Mouse (Mus musculus) adrenal gland, postnatal 14 days (tissue): ENCODE data around the gene Gm11569. TPM values are rescaled to one million over a fixed set of nuclear protein-coding genes. Genes with fewer than 3 reads are reported as not detected.
"Not testable (repeated sequence)": the region's sequence is repeated elsewhere in the genome, so short reads cannot be mapped to it uniquely, and the experiment has no call there.

Experiments used
- DNase-seq: peaks from one replicate; pipeline ENCODE4 v3.0.0; 2021; ENCODE audit warnings: mixed read lengths
- long read RNA-seq, 2 experiments: library from polyadenylated mRNA; stranded (forward); transcript quantifications; one replicate each; pipeline ENCODE4 v2.0.0; 2021
- total RNA-seq: library from RNA; stranded (reverse); gene quantifications from 2 replicates; pipeline ENCODE4 v1.2.3, GENCODE M21; 2021

Gene Gm11569
- not detected in 2 replicates for total RNA-seq
- long read RNA-seq, experiment 1: 0 reads
- long read RNA-seq, experiment 2: 0 reads

GRCm38 (mm10) chr11:99798832-99799231 is at the start of gene Gm11569:
TSS of gene Gm11569 (minus strand) at chr11:99798932.
- DNase-seq: not testable (repeated sequence)

DNA sequence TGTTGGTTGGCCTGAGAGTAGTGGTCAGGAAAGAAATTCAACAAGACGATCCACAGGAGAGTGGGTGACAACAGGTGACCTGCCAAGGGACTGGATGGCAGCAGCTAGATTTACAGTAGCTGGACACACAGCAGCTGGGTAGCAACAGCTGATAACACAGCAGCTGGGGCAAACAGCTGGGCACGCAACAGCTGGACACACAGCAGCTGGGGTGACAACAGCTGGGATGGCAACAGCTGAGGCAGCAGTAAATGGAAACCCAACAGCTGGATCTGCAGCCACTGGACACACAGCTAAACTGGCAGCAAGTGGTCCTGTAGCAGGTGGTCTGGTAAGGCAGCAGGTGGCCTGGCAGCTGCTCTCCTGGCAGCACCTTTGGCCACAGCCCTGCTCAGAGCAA is 48.0 kb upstream of the Gm11569 start:
- no peak for DNase-seq

GRCm38 (mm10) chr11:99842185-99842584 is 43.5 kb upstream of the Gm11569 start:
- no peak for DNase-seq

GRCm38 (mm10) chr11:99837966-99838365 is 39.2 kb upstream of the Gm11569 start, which contains the start of gene 2300003K06Rik:
TSS of gene 2300003K06Rik (minus strand) at chr11:99838066.
- no peak for DNase-seq

GRCm38 (mm10) chr11:99815566-99815965 is 16.8 kb upstream of the Gm11569 start, which contains the start of gene Gm11564:
TSS of gene Gm11564 (minus strand) at chr11:99815666.
- DNase-seq: not testable (repeated sequence)

- not testable (repeated sequence) for DNase-seq
Observed at GRCm38 (mm10) chr11:99809792-99810191, 11.1 kb upstream of the Gm11569 start, which contains the start of gene Krtap4-13. TSS of gene Krtap4-13 (minus strand) at chr11:99809892.

GRCm38 (mm10) chr11:99804346-99804745 is 5.6 kb upstream of the Gm11569 start, which contains the start of gene Gm11554:
TSS of gene Gm11554 (minus strand) at chr11:99804446.
- DNase-seq: not testable (repeated sequence)

- DNase-seq: no peak
Observed at GRCm38 (mm10) chr11:99793367-99793766, 5.4 kb downstream of the Gm11569 start, which contains the start of gene Gm11596. TSS of gene Gm11596 (minus strand) at chr11:99793467.

GRCm38 (mm10) chr11:99784900-99785299 is 13.8 kb downstream of the Gm11569 start, which contains the start of gene Krtap4-9:
TSS of gene Krtap4-9 (plus strand) at chr11:99785200.
- DNase-seq: not testable (repeated sequence)

DNA sequence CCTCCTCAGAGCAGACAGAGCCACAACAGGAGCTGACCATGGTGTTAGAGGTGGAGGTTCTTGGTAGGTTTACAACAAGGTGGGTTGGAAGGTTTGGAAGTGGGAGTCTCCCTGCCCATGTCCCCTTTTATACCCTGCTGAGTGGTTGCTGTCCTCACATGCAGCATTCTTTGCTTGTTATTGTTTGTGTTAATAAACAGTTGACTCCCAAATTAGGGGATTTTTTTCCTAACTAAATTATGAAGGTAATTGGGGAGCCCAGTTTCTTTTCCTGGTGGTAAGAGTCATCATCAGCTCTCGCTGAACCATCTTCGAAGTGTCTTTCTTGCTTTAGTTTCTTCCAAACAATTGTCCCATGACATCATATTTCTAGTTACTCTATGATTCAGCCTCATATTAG is 18.1 kb downstream of the Gm11569 start, which contains the start of gene Krtap4-8:
Gene Krtap4-8, minus strand, starts transcription at position 101 of the 400 bp plus-strand sequence.
- DNase-seq: no peak

DNA sequence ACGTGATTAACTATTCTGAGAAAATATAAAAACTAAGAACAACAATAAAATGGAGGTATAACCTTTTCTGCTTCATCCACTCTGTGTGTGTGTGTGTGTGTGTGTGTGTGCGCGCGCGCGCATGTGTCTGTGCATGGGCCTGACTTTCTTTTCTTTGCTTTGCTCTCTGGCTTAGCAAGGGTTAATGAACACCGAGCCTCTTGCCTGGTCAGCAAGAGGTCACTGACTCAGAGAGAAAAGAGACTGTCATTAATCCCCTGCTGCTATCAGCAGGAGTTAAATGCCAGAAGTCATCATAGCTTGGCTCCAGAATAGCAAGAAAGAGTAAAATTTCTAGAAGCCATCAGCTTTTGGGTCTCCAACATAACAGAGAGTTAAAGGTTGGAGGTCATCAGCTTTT is 20.3 kb downstream of the Gm11569 start:
- DNase-seq: no peak

DNA sequence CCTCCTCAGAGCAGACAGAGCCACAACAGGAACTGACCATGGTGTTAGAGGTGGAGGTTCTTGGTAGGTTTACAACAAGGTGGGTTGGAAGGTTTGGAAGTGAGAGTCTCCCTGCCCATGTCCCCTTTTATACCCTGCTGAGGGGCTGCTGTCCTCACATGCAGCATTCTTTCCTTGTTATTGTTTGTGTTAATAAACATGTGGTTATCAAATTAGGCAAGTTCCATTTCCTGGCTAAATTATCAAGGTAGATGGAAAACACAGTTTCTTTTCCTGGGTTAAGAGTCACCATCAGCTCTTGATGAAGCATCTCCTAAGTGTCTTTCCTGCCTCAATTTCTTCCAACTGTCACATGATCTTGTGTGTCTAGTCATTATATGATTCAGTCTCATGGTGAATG is 25.9 kb downstream of the Gm11569 start, which contains the start of gene Gm11595:
Gene Gm11595, minus strand, starts transcription at position 101 of the 400 bp plus-strand sequence.
- DNase-seq: not testable (repeated sequence)

- DNase-seq: no peak
Observed at GRCm38 (mm10) chr11:99768410-99768809, 30.3 kb downstream of the Gm11569 start.

DNA sequence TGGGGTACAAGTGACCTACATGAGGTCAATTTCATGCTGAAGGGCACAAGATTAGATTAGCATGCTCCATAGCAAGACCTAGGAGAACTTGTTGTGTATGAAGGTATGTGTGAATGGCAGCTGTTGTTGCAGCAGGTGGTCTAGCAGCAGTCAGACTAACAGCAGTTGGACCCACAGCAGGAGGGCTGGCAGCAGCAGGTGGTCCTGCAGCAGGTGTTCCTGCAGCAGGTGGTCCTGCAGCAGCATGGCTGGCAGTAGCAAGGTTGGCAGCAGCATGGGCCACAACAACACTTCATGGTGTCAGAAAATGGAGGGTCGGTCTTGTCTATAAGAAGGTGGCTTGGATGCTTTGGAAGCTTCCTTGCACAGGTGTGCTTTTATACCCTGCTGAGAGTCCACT is 39.9 kb downstream of the Gm11569 start:
- no peak for DNase-seq

Other genes with a start within 250 kb of the Gm11569 start
- gene Krtap3-3, start 248.1 kb downstream of the Gm11569 start, total RNA-seq: not detected in 2 replicates
- gene Krtap3-2, start 242.1 kb downstream of the Gm11569 start, total RNA-seq: not detected in 2 replicates
- gene Gm11939, start 239.5 kb downstream of the Gm11569 start, total RNA-seq: not detected in 2 replicates
- gene Krtap3-1, start 232.3 kb downstream of the Gm11569 start, total RNA-seq: not detected in 2 replicates
- not detected in 2 replicates for gene Krtap1-5, start 217.9 kb downstream of the Gm11569 start, total RNA-seq
- not detected in 2 replicates for gene Krtap1-4, start 215.3 kb downstream of the Gm11569 start, total RNA-seq
- not detected in 2 replicates for gene Krtap1-3, start 207.6 kb downstream of the Gm11569 start, total RNA-seq
- not detected in 2 replicates for gene Krtap9-3, start 200.8 kb downstream of the Gm11569 start, total RNA-seq
- not detected in 2 replicates for gene Gm11938, start 195.6 kb downstream of the Gm11569 start, total RNA-seq
- not detected in 2 replicates for gene Gm11937, start 188.7 kb downstream of the Gm11569 start, total RNA-seq
- gene Krtap2-4, start 184.1 kb downstream of the Gm11569 start, total RNA-seq: not detected in 2 replicates
- gene Gm11562, start 178.5 kb downstream of the Gm11569 start, total RNA-seq: not detected in 2 replicates
- not detected in 2 replicates for gene Krtap4-1, start 170.7 kb downstream of the Gm11569 start, total RNA-seq
- not detected in 2 replicates for gene Krtap4-2, start 163.8 kb downstream of the Gm11569 start, total RNA-seq
- not detected in 2 replicates for gene Krtap4-7, start 154.8 kb downstream of the Gm11569 start, total RNA-seq
- gene Gm11555, start 148.7 kb downstream of the Gm11569 start, total RNA-seq: not detected in 2 replicates
- not detected in 2 replicates for gene Gm11563, start 140.0 kb downstream of the Gm11569 start, total RNA-seq
- gene Krtap4-6, start 133.0 kb downstream of the Gm11569 start, total RNA-seq: not detected in 2 replicates
- not detected in 2 replicates for gene Gm14190, start 108.2 kb downstream of the Gm11569 start, total RNA-seq
- gene Gm14180, start 64.6 kb downstream of the Gm11569 start, total RNA-seq: not detected in 2 replicates
- gene Gm11595, start 26.0 kb downstream of the Gm11569 start, total RNA-seq: not detected in 2 replicates
- gene Krtap4-8, start 18.2 kb downstream of the Gm11569 start, total RNA-seq: not detected in 2 replicates
- gene Krtap4-9, start 13.7 kb downstream of the Gm11569 start, total RNA-seq: not detected in 2 replicates
- gene Gm11596, start 5.5 kb downstream of the Gm11569 start, total RNA-seq: not detected in 2 replicates
- not detected in 2 replicates for gene Gm11554, start 5.5 kb upstream of the Gm11569 start, total RNA-seq
- not detected in 2 replicates for gene Krtap4-13, start 11.0 kb upstream of the Gm11569 start, total RNA-seq
- not detected in 2 replicates for gene Gm11564, start 16.7 kb upstream of the Gm11569 start, total RNA-seq
- gene 2300003K06Rik, start 39.1 kb upstream of the Gm11569 start, total RNA-seq: not detected in 2 replicates
- gene Krtap4-16, start 52.7 kb upstream of the Gm11569 start, total RNA-seq: not detected in 2 replicates
- not detected in 2 replicates for gene Gm11568, start 59.0 kb upstream of the Gm11569 start, total RNA-seq
- gene Gm11559, start 65.5 kb upstream of the Gm11569 start, total RNA-seq: not detected in 2 replicates
- not detected in 2 replicates for gene Krtap9-1, start 74.5 kb upstream of the Gm11569 start, total RNA-seq
- gene Gm11567, start 80.3 kb upstream of the Gm11569 start, total RNA-seq: not detected in 2 replicates
- not detected in 2 replicates for gene Krtap31-1, start 109.0 kb upstream of the Gm11569 start, total RNA-seq
- not detected in 2 replicates for gene Gm11565, start 115.8 kb upstream of the Gm11569 start, total RNA-seq
- not detected in 2 replicates for gene Krtap31-2, start 137.4 kb upstream of the Gm11569 start, total RNA-seq
- gene Krtap9-5, start 149.5 kb upstream of the Gm11569 start, total RNA-seq: not detected in 2 replicates
- gene Krtap29-1, start 180.1 kb upstream of the Gm11569 start, total RNA-seq: not detected in 2 replicates
- not detected in 2 replicates for gene Krtap16-1, start 187.7 kb upstream of the Gm11569 start, total RNA-seq
- not detected in 2 replicates for gene Krtap17-1, start 195.1 kb upstream of the Gm11569 start, total RNA-seq
- gene Krt33a, start 217.3 kb upstream of the Gm11569 start, total RNA-seq: not detected in 2 replicates
- not detected in 2 replicates for gene Krt33b, start 230.9 kb upstream of the Gm11569 start, total RNA-seq
- gene Krt34, start 242.6 kb upstream of the Gm11569 start, total RNA-seq: not detected in 2 replicates